Mouse (Mus musculus): ENCODE measurements around the gene Elovl5. TPM values are rescaled to one million over a fixed set of nuclear protein-coding genes. Genes with fewer than 3 reads are reported as not detected.
"Not testable (repeated sequence)": the region's sequence is repeated elsewhere in the genome, so short reads cannot be mapped to it uniquely, and the experiment has no call there.

Elovl5 gene
- total RNA-seq, 4 experiments from 2014 or later, result 450 to 789 (median 577) TPM

- DNase-seq, result no peak
These were observed 38.8 kb downstream of the Elovl5 start for GRCm38 (mm10) chr9:77955964-77956363.

- DNase-seq, result peak; percentile 67
These were observed 41.2 kb downstream of the Elovl5 start for GRCm38 (mm10) chr9:77958327-77958726.

- no peak for DNase-seq
These were observed 42.6 kb downstream of the Elovl5 start for GRCm38 (mm10) chr9:77959759-77960158.

GRCm38 (mm10) chr9:77961350-77961749 is 44.2 kb downstream of the Elovl5 start:
- DNase-seq, result no peak

- no peak for DNase-seq
These were observed 46.9 kb downstream of the Elovl5 start for GRCm38 (mm10) chr9:77964084-77964483.

GRCm38 (mm10) chr9:77965287-77965686 is 48.1 kb downstream of the Elovl5 start:
- no peak for DNase-seq

GRCm38 (mm10) chr9:77965768-77966552 is 48.8 kb downstream of the Elovl5 start:
- no peak for DNase-seq

GRCm38 (mm10) chr9:77966861-77967260 is 49.7 kb downstream of the Elovl5 start:
- DNase-seq, result no peak

GRCm38 (mm10) chr9:77967584-77968163 is 50.5 kb downstream of the Elovl5 start:
- DNase-seq, result no peak

GRCm38 (mm10) chr9:77969192-77969953 is 52.2 kb downstream of the Elovl5 start:
- no peak for DNase-seq

- no peak for DNase-seq
These were observed 61.8 kb downstream of the Elovl5 start for GRCm38 (mm10) chr9:77979000-77979399.

- DNase-seq, result no peak
These were observed 65.5 kb downstream of the Elovl5 start for GRCm38 (mm10) chr9:77982616-77983015.

- no peak for DNase-seq
These were observed 66.4 kb downstream of the Elovl5 start for GRCm38 (mm10) chr9:77983521-77983920.

GRCm38 (mm10) chr9:77986153-77986795 is 69.1 kb downstream of the Elovl5 start:
- DNase-seq, result no peak

GRCm38 (mm10) chr9:77989626-77990025 is 72.5 kb downstream of the Elovl5 start:
- no peak for DNase-seq

- DNase-seq, result no peak
These were observed 73.1 kb downstream of the Elovl5 start for GRCm38 (mm10) chr9:77990278-77990677.

GRCm38 (mm10) chr9:77991650-77992049 is 74.5 kb downstream of the Elovl5 start:
- no peak for DNase-seq

GRCm38 (mm10) chr9:77992276-77992675 is 75.1 kb downstream of the Elovl5 start:
- no peak for DNase-seq

- DNase-seq, result no peak
These were observed 75.9 kb downstream of the Elovl5 start for GRCm38 (mm10) chr9:77993101-77993500.

- DNase-seq, result not testable (repeated sequence)
These were observed 76.5 kb downstream of the Elovl5 start for GRCm38 (mm10) chr9:77993538-77994255.

- no peak for DNase-seq
These were observed 78.1 kb downstream of the Elovl5 start for GRCm38 (mm10) chr9:77995235-77995634.

Measured in adrenal gland, adult 8-10 months (tissue).